Mouse (Mus musculus): Measurements from ENCODE around the gene Rnf148. TPM values are rescaled to one million over a fixed set of nuclear protein-coding genes. Genes with fewer than 3 reads are reported as not detected.

Rnf148 gene
- polyA plus RNA-seq (2015; fragmentation: Nextera tagmentation; extraction: Ambion mirVana), result not detected in 2 replicates

DNA sequence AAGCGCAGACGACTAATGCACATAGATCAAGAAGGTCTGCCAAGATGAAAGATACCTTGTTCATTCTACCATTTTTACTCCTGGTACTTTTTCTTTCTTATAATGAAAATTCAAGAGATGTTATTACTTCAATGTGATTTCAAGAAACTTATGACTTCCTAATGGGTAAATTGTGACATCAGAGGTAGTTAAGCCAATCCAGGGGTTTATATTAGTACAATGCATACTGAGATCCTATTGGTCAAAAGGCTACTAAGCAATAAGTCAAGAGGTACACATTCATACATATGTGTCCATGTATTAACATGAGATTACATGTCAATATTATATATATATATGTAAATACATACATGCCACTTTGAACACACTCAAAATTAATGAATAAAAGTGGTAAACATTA is at the start of gene Rnf148:
TSS of gene Rnf148 (minus strand) at position 101 of the 400 bp plus-strand sequence.

GRCm38 (mm10) chr6:23650205-23650604 is 4.7 kb downstream of the Rnf148 start, which contains the start of gene Rnf133:
TSS of gene Rnf133 (minus strand) at chr6:23650305.

Other genes with a start within 250 kb of the Rnf148 start
- not detected in 2 replicates for gene Rnf133, start 4.8 kb downstream of the Rnf148 start, polyA plus RNA-seq (2015; fragmentation: Nextera tagmentation; extraction: Ambion mirVana)
- 1.6 TPM in 2 replicates for gene Cadps2, start 184.3 kb upstream of the Rnf148 start, polyA plus RNA-seq (2015; fragmentation: Nextera tagmentation; extraction: Ambion mirVana)